Mouse (Mus musculus): ENCODE results near the gene Ptges2. TPM values are rescaled to one million over a fixed set of nuclear protein-coding genes. Genes with fewer than 3 reads are reported as not detected.

The Ptges2 gene
- polyA plus RNA-seq, 2 experiments = 11.4 to 11.6 TPM

DNA sequence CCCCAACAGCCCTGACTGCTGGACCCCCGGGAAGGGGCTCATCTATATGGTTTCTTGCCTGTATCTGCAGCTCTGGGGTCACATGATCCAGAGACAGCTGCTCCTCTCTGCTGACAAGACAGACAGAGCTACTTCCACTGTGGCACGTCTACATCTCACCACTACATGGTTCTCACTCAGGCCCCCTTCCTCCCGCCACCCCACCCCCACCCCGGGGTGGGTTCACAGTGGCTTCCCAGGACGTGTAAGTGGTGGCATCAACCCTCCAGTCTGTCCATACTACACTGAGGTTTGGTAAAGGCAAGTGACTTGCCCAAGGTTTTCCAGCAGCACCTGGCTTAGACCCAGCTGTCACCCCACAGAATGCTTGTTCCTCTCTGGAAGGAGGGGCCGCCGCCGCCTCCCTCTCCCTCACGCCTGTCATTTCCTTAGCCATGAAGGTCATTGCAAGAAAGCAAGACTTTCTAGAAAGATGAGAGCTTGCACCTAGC is 44.2 kb upstream of the Ptges2 start:
- H3K4me3 ChIP-seq (ENCODE audit: insufficient read depth in 1 of 2, low read depth in 2 of 2, low read length in 2 of 2) = no peak overlapping the region
- peaks cover 2 to 5% of the 10 kb centered on the region in 2 experiments; a peak in 2 of 4 replicates for H3K4me1 ChIP-seq (replicated peaks; ENCODE audit: control insufficient read depth in 2 of 2, insufficient read depth in 2 of 2, low read length in 1 of 2)
- H3K9me3 ChIP-seq (ENCODE audit: control insufficient read depth, low read length) = no peaks in the 10 kb centered on the region
- no peak overlapping the region for H3K4me2 ChIP-seq (ENCODE audit: low read depth)
- peaks cover 22% of the 10 kb centered on the region for H3K27me3 ChIP-seq (ENCODE audit: control insufficient read depth, insufficient read depth, low read length)
- no peak overlapping the region for H3K9ac ChIP-seq (replicated peaks)
- WGBS (ENCODE audit: insufficient replicate concordance) = 39% methylated on average over 9 of the region's 9 CpGs
- no peak overlapping the region for H3K27ac ChIP-seq
- DNase-seq (ENCODE audit: low read depth in 3 of 3, low spot score in 3 of 3) (no peak), ATAC-seq (ENCODE audit: insufficient read depth) (no peak)
- H3K36me3 ChIP-seq (replicated peaks; ENCODE audit: control insufficient read depth, insufficient read depth, low read depth) = no peaks in the 10 kb centered on the region
- TF ChIP-seq EP300 (IDR thresholded peaks at IDR 0.05; ENCODE audit: low read depth) = no peak
- TF ChIP-seq CTCF (IDR thresholded peaks at IDR 0.05; ENCODE audit: low read depth) = no peak

GRCm38 (mm10) chr2:32352151-32353006 is 43.3 kb upstream of the Ptges2 start, which contains the start of gene Ciz1:
Gene Ciz1 (plus strand): TSS chr2:32352327.
- Histone ChIP-seq H3K9ac (replicated peaks) (no peak within 1 kb of the TSS), H3K9me3 (ENCODE audit: control insufficient read depth, low read length) (no peaks in the 10 kb centered on the region), H3K4me2 (ENCODE audit: low read depth) (peak within 1 kb of the TSS; percentile 65), H3K27me3 (ENCODE audit: control insufficient read depth, insufficient read depth, low read length) (peaks cover 22% of the 10 kb centered on the region), H3K4me3 (ENCODE audit: insufficient read depth in 1 of 2, low read depth in 2 of 2, low read length in 2 of 2) (peak within 1 kb of the TSS; percentile 20 to 50), H3K27ac (no peak within 1 kb of the TSS), H3K36me3 (replicated peaks; ENCODE audit: control insufficient read depth, insufficient read depth, low read depth) (no peaks in the 10 kb centered on the region), H3K4me1 (replicated peaks; ENCODE audit: control insufficient read depth in 2 of 2, insufficient read depth in 2 of 2, low read length in 1 of 2) (peaks cover 2 to 5% of the 10 kb centered on the region in 2 experiments; a peak in 2 of 4 replicates)
- DNase-seq (ENCODE audit: low read depth in 3 of 3, low spot score in 3 of 3) = no peak
- no peak for TF ChIP-seq EP300 (IDR thresholded peaks at IDR 0.05; ENCODE audit: low read depth)
- 2% methylated on average over 52 of the region's 52 CpGs for WGBS (ENCODE audit: insufficient replicate concordance)
- ATAC-seq (ENCODE audit: insufficient read depth) = no peak

GRCm38 (mm10) chr2:32353007-32353542 is 42.6 kb upstream of the Ptges2 start, which contains the start of gene Dnm1:
Gene Dnm1 (minus strand): TSS chr2:32353338.
- Histone ChIP-seq H3K36me3 (replicated peaks; ENCODE audit: control insufficient read depth, insufficient read depth, low read depth) (no peaks in the 10 kb centered on the region), H3K4me2 (ENCODE audit: low read depth) (peak within 1 kb of the TSS; percentile 65), H3K9me3 (ENCODE audit: control insufficient read depth, low read length) (no peaks in the 10 kb centered on the region), H3K4me3 (ENCODE audit: insufficient read depth in 1 of 2, low read depth in 2 of 2, low read length in 2 of 2) (peak within 1 kb of the TSS; percentile 20 to 50), H3K9ac (replicated peaks) (no peak within 1 kb of the TSS), H3K27me3 (ENCODE audit: control insufficient read depth, insufficient read depth, low read length) (peaks cover 22% of the 10 kb centered on the region), H3K27ac (no peak within 1 kb of the TSS), H3K4me1 (replicated peaks; ENCODE audit: control insufficient read depth in 2 of 2, insufficient read depth in 2 of 2, low read length in 1 of 2) (peaks cover 2 to 5% of the 10 kb centered on the region in 2 experiments; a peak in 2 of 4 replicates)
- ATAC-seq (ENCODE audit: insufficient read depth) = peak; percentile 65; the same call in 1 of the 2 replicates
- DNase-seq (ENCODE audit: low read depth in 3 of 3, low spot score in 3 of 3) = peak; percentile 59 to 61 (median 61)
- TF ChIP-seq CTCF (IDR thresholded peaks at IDR 0.05; ENCODE audit: low read depth) = peak; percentile 92
- TF ChIP-seq EP300 (IDR thresholded peaks at IDR 0.05; ENCODE audit: low read depth) = no peak
- under 1% methylated on average over 63 of the region's 63 CpGs for WGBS (ENCODE audit: insufficient replicate concordance)

DNA sequence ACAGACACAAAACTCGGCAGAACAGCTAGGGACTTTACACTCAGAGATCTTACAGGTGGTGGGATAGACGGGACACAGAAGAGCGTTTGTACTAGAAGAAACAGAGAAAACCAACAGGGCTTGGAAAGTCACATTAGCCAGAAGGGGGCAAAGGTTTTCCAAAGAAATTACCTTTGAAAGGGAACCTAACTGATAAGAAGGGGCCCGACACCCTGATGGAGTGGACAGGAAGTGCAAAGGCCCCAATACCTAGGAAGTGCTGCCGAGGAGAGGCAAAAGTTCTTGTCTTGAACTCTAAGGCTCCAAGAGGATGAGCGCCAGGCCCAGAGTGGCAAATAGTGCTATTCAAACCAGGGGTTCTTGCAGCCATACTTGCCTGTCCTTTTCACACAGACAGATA is 41.9 kb upstream of the Ptges2 start:
- 47% methylated on average over 6 of the region's 6 CpGs for WGBS (ENCODE audit: insufficient replicate concordance)
- H3K27ac ChIP-seq = no peak overlapping the region
- H3K9me3 ChIP-seq (ENCODE audit: control insufficient read depth, low read length) = no peaks in the 10 kb centered on the region
- H3K4me3 ChIP-seq (ENCODE audit: insufficient read depth in 1 of 2, low read depth in 2 of 2, low read length in 2 of 2) = no peak overlapping the region
- H3K36me3 ChIP-seq (replicated peaks; ENCODE audit: control insufficient read depth, insufficient read depth, low read depth) = no peaks in the 10 kb centered on the region
- TF ChIP-seq EP300 (IDR thresholded peaks at IDR 0.05; ENCODE audit: low read depth) (no peak), CTCF (IDR thresholded peaks at IDR 0.05; ENCODE audit: low read depth) (no peak)
- H3K9ac ChIP-seq (replicated peaks) = no peak overlapping the region
- peaks cover 22% of the 10 kb centered on the region for H3K27me3 ChIP-seq (ENCODE audit: control insufficient read depth, insufficient read depth, low read length)
- H3K4me2 ChIP-seq (ENCODE audit: low read depth) = peak overlapping the region; percentile 65
- DNase-seq (ENCODE audit: low read depth in 3 of 3, low spot score in 3 of 3) (no peak), ATAC-seq (ENCODE audit: insufficient read depth) (no peak)
- peaks cover 2 to 5% of the 10 kb centered on the region in 2 experiments; a peak in 2 of 4 replicates for H3K4me1 ChIP-seq (replicated peaks; ENCODE audit: control insufficient read depth in 2 of 2, insufficient read depth in 2 of 2, low read length in 1 of 2)
